Mouse (Mus musculus): ENCODE measurements at regions not wholly inside any gene's neighbourhood (a gene's known extent, or its start where the extent isn't known, plus 50 kb on each side); places are given as distances from the start of the nearest gene placed in this dataset.

- no peak for DNase-seq (ENCODE audit: low spot score in 2 of 2)
Measured at GRCm38 (mm10) chr11:42944573-42944972, 91.0 kb upstream of the Gm9972 start.

- no peak for DNase-seq (ENCODE audit: low spot score in 2 of 2)
Measured at GRCm38 (mm10) chr11:42949823-42950222, 85.7 kb upstream of the Gm9972 start.

- DNase-seq (ENCODE audit: low spot score in 2 of 2), result no peak
Measured at GRCm38 (mm10) chr11:42954169-42954568, 81.4 kb upstream of the Gm9972 start.

- DNase-seq (ENCODE audit: low spot score in 2 of 2), result no peak
Measured at GRCm38 (mm10) chr11:42965732-42966131, 69.8 kb upstream of the Gm9972 start.

GRCm38 (mm10) chr11:42978245-42978644, 57.3 kb upstream of the Gm9972 start:
- DNase-seq (ENCODE audit: low spot score in 2 of 2), result no peak

All from right cerebral cortex, postnatal 10 days (tissue).